Mouse (Mus musculus): ENCODE data around the gene Gm498.

GRCm38 (mm10) chr7:143848768-143849482, 17.7 kb upstream of the Gm498 start:
- TF ChIP-seq CTCF (IDR thresholded peaks at IDR 0.05; ENCODE audit: insufficient read depth, low read length) = no peak
- no peak for TF ChIP-seq POLR2A (IDR thresholded peaks at IDR 0.05; ENCODE audit: borderline replicate concordance, extremely low read depth, low read depth, low read length)
